In the genomic region with DNA sequence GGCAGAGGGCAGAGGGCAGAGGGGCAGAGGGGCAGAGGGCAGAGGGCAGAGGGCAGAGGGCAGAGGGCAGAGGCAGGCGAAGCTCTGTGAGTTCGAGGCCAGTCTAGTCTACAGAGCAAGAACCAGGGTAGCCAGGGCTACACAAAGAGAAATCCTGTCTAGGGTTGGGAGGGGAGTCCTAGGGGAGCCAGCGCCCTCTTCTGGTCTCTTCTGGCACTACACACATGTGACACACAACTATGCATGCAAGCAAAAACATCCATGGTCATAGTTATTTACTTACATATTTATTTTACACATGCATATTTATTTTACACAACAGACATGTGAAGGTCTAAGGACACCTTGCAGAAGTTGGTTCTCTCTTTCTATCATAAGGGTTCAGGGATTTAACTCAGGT, we compare ENCODE assay signal across 20 mouse cellular contexts. TPM values are rescaled to one million over a fixed set of nuclear protein-coding genes. Genes with fewer than 3 reads are reported as not detected.
DNase-seq lines count a peak whose midpoint lies in the region; ATAC-seq and TF ChIP-seq lines count a peak whose summit lies in the region.
"Had no signal": no experiment of that assay in that cellular context is flagged by ENCODE, and none has a peak within 500 bp of the region (broad histone marks: within the 10 kb centered on the region; RNA-seq: fewer than 3 reads in every experiment).

No protein-coding gene starts in this region.

- H3K36me3 ChIP-seq in intestine, postnatal 0 days (ENCODE audit: control insufficient read depth, insufficient read depth) = no peaks in the 10 kb centered on the region
- H3K36me3 ChIP-seq in intestine, embryonic 15.5 days = no peaks in the 10 kb centered on the region
- H3K36me3 ChIP-seq in midbrain, postnatal 0 days (ENCODE audit: insufficient read depth, low read length) = 0 out of 2 replicates have a peak, but pooled peaks cover 3% of the 10 kb centered on the region
- no peaks in the 10 kb centered on the region for H3K36me3 ChIP-seq in midbrain, embryonic 16.5 days (ENCODE audit: control insufficient read depth, insufficient read depth, low read length)
- peaks cover 14% of the 10 kb centered on the region for H3K36me3 ChIP-seq in ES-E14 (ENCODE audit: control insufficient read depth, insufficient read depth, low read length, poor library complexity, severe bottlenecking)
- H3K36me3 ChIP-seq: forebrain, embryonic 15.5 days had no signal

- in situ Hi-C loops in ES-E14 (cut with MboI; ENCODE audit: low sequenced_read_pairs in 2 of 2, unreplicated experiment in 2 of 2) = no loop called here

- no peak for ATAC-seq in intestine, postnatal 0 days
- ATAC-seq in intestine, embryonic 15.5 days = no peak
- no peak for ATAC-seq in midbrain, postnatal 0 days (ENCODE audit: low FRiP score)
- ATAC-seq in midbrain, embryonic 16.5 days = no peak
- ATAC-seq: CD4-positive, CD25-positive, alpha-beta regulatory T cell, adult 4 months; forebrain, embryonic 15.5 days; intestine, embryonic 16.5 days had no signal

- H3K27ac ChIP-seq in intestine, postnatal 0 days (ENCODE audit: low read depth, low read length) = no peak overlapping the region
- no peak overlapping the region for H3K27ac ChIP-seq in intestine, embryonic 15.5 days
- H3K27ac ChIP-seq in midbrain, postnatal 0 days (ENCODE audit: low read depth, low read length) = no peak overlapping the region
- no peak overlapping the region for H3K27ac ChIP-seq in midbrain, embryonic 16.5 days (ENCODE audit: low read length)
- no peak overlapping the region for H3K27ac ChIP-seq in ES-E14 (ENCODE audit: insufficient read depth, low read depth, low read length, poor library complexity, severe bottlenecking)
- H3K27ac ChIP-seq in cortical plate, adult 2 months (ENCODE audit: insufficient read depth, low read length) = no peak overlapping the region
- H3K27ac ChIP-seq: heart, embryonic 10.5 days had no signal

- 0 out of 2 replicates have a peak, but pooled peaks cover 3% of the 10 kb centered on the region for H3K4me1 ChIP-seq in intestine, postnatal 0 days (replicated peaks; ENCODE audit: control insufficient read depth, insufficient read depth, low read length)
- H3K4me1 ChIP-seq in intestine, embryonic 15.5 days (replicated peaks) = peaks cover 30% of the 10 kb centered on the region
- H3K4me1 ChIP-seq in midbrain, postnatal 0 days (ENCODE audit: insufficient read depth, low read length) = no peaks in the 10 kb centered on the region
- H3K4me1 ChIP-seq in midbrain, embryonic 16.5 days (ENCODE audit: control insufficient read depth, insufficient read depth, low read length) = peaks cover 11% of the 10 kb centered on the region; the same call in 1 of the 2 replicates
- peaks cover 0 to 4% of the 10 kb centered on the region in 2 experiments; a peak in 1 of 4 replicates for H3K4me1 ChIP-seq in ES-E14 (ENCODE audit: control insufficient read depth in 2 of 2, insufficient read depth in 2 of 2, low read length in 2 of 2, poor library complexity in 1 of 2)
- H3K4me1 ChIP-seq in cortical plate, adult 2 months (ENCODE audit: control insufficient read depth, insufficient read depth, low read length) = no peaks in the 10 kb centered on the region

- no peak overlapping the region for H3K4me3 ChIP-seq in intestine, postnatal 0 days (ENCODE audit: low read depth, low read length)
- H3K4me3 ChIP-seq in intestine, embryonic 15.5 days (replicated peaks) = no peak overlapping the region
- no peak overlapping the region for H3K4me3 ChIP-seq in midbrain, postnatal 0 days (ENCODE audit: low read depth, low read length)
- H3K4me3 ChIP-seq in midbrain, embryonic 16.5 days (ENCODE audit: low read depth, low read length) = no peak overlapping the region
- no peak overlapping the region for H3K4me3 ChIP-seq in ES-E14 (ENCODE audit: insufficient read depth in 1 of 2, low read depth in 1 of 2, low read length in 2 of 2, poor library complexity in 1 of 2, severe bottlenecking in 1 of 2)
- H3K4me3 ChIP-seq in cortical plate, adult 2 months (ENCODE audit: insufficient read depth, low read length) = no peak overlapping the region
- H3K4me3 ChIP-seq: forebrain, embryonic 15.5 days; heart, embryonic 10.5 days; limb, embryonic 12.5 days had no signal

- H3K27me3 ChIP-seq in intestine, postnatal 0 days (replicated peaks; ENCODE audit: control insufficient read depth, insufficient read depth, low read length) = no peaks in the 10 kb centered on the region
- no peaks in the 10 kb centered on the region for H3K27me3 ChIP-seq in intestine, embryonic 15.5 days (replicated peaks)
- no peaks in the 10 kb centered on the region for H3K27me3 ChIP-seq in midbrain, postnatal 0 days (ENCODE audit: insufficient read depth, low read length)
- no peaks in the 10 kb centered on the region for H3K27me3 ChIP-seq in midbrain, embryonic 16.5 days (ENCODE audit: control insufficient read depth, insufficient read depth, low read depth, low read length)
- H3K27me3 ChIP-seq: forebrain, embryonic 15.5 days; limb, embryonic 12.5 days had no signal

- peak; percentile 32; the same call in 1 of the 2 replicates for TF ChIP-seq CTCF in intestine, postnatal 0 days (IDR thresholded peaks at IDR 0.05; ENCODE audit: low read depth)
- TF ChIP-seq CTCF in midbrain, postnatal 0 days (IDR thresholded peaks at IDR 0.05) = peak; percentile 19; the same call in 1 of the 2 replicates
- TF ChIP-seq CTCF in cortical plate, adult 2 months (IDR thresholded peaks at IDR 0.05; ENCODE audit: extremely low read depth, insufficient read depth, low read length) = 0 out of 2 replicates have a peak, but pooled peaks have one; percentile 9

- no peak overlapping the region for H3K4me2 ChIP-seq in intestine, postnatal 0 days (replicated peaks; ENCODE audit: low read depth)
- no peak overlapping the region for H3K4me2 ChIP-seq in intestine, embryonic 15.5 days (replicated peaks)
- no peak overlapping the region for H3K4me2 ChIP-seq in midbrain, postnatal 0 days (ENCODE audit: low read depth, low read length, poor library complexity, severe bottlenecking)
- no peak overlapping the region for H3K4me2 ChIP-seq in midbrain, embryonic 16.5 days (ENCODE audit: low read length)
- H3K4me2 ChIP-seq: forebrain, embryonic 15.5 days; limb, embryonic 12.5 days had no signal

- H3K9ac ChIP-seq in intestine, postnatal 0 days (ENCODE audit: low read depth, low read length) = no peak overlapping the region
- no peak overlapping the region for H3K9ac ChIP-seq in intestine, embryonic 15.5 days
- no peak overlapping the region for H3K9ac ChIP-seq in midbrain, postnatal 0 days (replicated peaks; ENCODE audit: low read length, poor library complexity, severe bottlenecking)
- no peak overlapping the region for H3K9ac ChIP-seq in midbrain, embryonic 16.5 days (ENCODE audit: low read depth, low read length)
- H3K9ac ChIP-seq in ES-E14 (ENCODE audit: insufficient read depth, low read depth, low read length, poor library complexity, severe bottlenecking) = no peak overlapping the region
- H3K9ac ChIP-seq: forebrain, embryonic 15.5 days; limb, embryonic 12.5 days had no signal

- no peak for DNase-seq in midbrain, postnatal 0 days (ENCODE audit: low spot score)
- peak; percentile 31 for DNase-seq in ES-E14 (ENCODE audit: low read depth, low spot score)
- no peak for DNase-seq in embryo, embryonic 10.5 days (ENCODE audit: low spot score)
- DNase-seq: adrenal gland, adult 2 months; cerebellum, adult 8-10 months; kidney, postnatal 36 days; lung, adult 18-20 months; midbrain, embryonic 14.5 days; right cerebral cortex, postnatal 25 days; thymus, adult 18-20 months had no signal

- WGBS in intestine, postnatal 0 days = 90% methylated on average over 3 of the region's 3 CpGs
- 84% methylated on average over 3 of the region's 3 CpGs for WGBS in intestine, embryonic 15.5 days
- 86% methylated on average over 3 of the region's 3 CpGs for WGBS in midbrain, postnatal 0 days
- 86% methylated on average over 3 of the region's 3 CpGs for WGBS in midbrain, embryonic 16.5 days

- no peaks in the 10 kb centered on the region for H3K9me3 ChIP-seq in intestine, postnatal 0 days (ENCODE audit: control insufficient read depth)
- no peaks in the 10 kb centered on the region for H3K9me3 ChIP-seq in intestine, embryonic 15.5 days
- H3K9me3 ChIP-seq in midbrain, postnatal 0 days (ENCODE audit: low read length) = no peaks in the 10 kb centered on the region
- no peaks in the 10 kb centered on the region for H3K9me3 ChIP-seq in midbrain, embryonic 16.5 days (replicated peaks; ENCODE audit: control insufficient read depth, low read length, poor library complexity, severe bottlenecking)
- H3K9me3 ChIP-seq in ES-E14 (ENCODE audit: control insufficient read depth, insufficient read depth, low read depth, low read length) = no peaks in the 10 kb centered on the region
- H3K9me3 ChIP-seq: forebrain, embryonic 15.5 days; heart, embryonic 10.5 days had no signal

- TF ChIP-seq POLR2A in cortical plate, adult 2 months (IDR thresholded peaks at IDR 0.05; ENCODE audit: extremely low read depth, insufficient read depth, low read length) = no peak

RNA-seq across cellular contexts. Expression of gene Gper1, which starts 5.5 kb away (rescaled TPM):
- 1.1 and 1.3 TPM in 2 replicates for polyA plus RNA-seq in intestine, postnatal 0 days (2015; fragmentation: Nextera tagmentation; extraction: Ambion mirVana)
- polyA plus RNA-seq in intestine, embryonic 15.5 days (2015; fragmentation: Nextera tagmentation; extraction: Ambion mirVana) = 2.1 TPM in 2 replicates
- 5.8 and 8.9 TPM in 2 replicates for total RNA-seq in midbrain, postnatal 0 days (2014; rRNA removed)
- polyA plus RNA-seq in midbrain, postnatal 0 days (2015; fragmentation: Nextera tagmentation; extraction: Ambion mirVana) = 5.8 and 7.1 TPM in 2 replicates
- polyA plus RNA-seq in midbrain, embryonic 16.5 days (2015; fragmentation: Nextera tagmentation; extraction: Ambion mirVana) = 9.4 TPM in 2 replicates
- total RNA-seq in ES-E14 (2012; rRNA removed) = 0.27 and 1.0 TPM in 2 replicates
- 4.7 and 4.8 TPM in 2 replicates for polyA plus RNA-seq in cortical plate, adult 2 months (2012; rRNA removed)
- total RNA-seq: megakaryocyte progenitor cell, adult 5-6 weeks had no signal
- polyA plus RNA-seq: CD4-positive, CD25-positive, alpha-beta regulatory T cell, adult 4 months had no signal

RNA-seq across cellular contexts. Expression of gene C130050O18Rik, which starts 12.4 kb away (rescaled TPM):
- polyA plus RNA-seq in intestine, postnatal 0 days (2015; fragmentation: Nextera tagmentation; extraction: Ambion mirVana) = 0.76 and 1.4 TPM in 2 replicates
- 0.81 and 0.85 TPM in 2 replicates for polyA plus RNA-seq in intestine, embryonic 15.5 days (2015; fragmentation: Nextera tagmentation; extraction: Ambion mirVana)
- total RNA-seq in midbrain, postnatal 0 days (2014; rRNA removed) = 0.19 TPM in 1 of 2 replicates, not detected in the other
- 0.17 TPM in 1 of 2 replicates, not detected in the other for polyA plus RNA-seq in midbrain, postnatal 0 days (2015; fragmentation: Nextera tagmentation; extraction: Ambion mirVana)
- polyA plus RNA-seq in midbrain, embryonic 16.5 days (2015; fragmentation: Nextera tagmentation; extraction: Ambion mirVana) = 0.14 and 0.39 TPM in 2 replicates
- total RNA-seq in ES-E14 (2012; rRNA removed) = 0.49 and 1.0 TPM in 2 replicates
- 0.44 TPM in 2 replicates for polyA plus RNA-seq in cortical plate, adult 2 months (2012; rRNA removed)
- polyA plus RNA-seq: CD4-positive, CD25-positive, alpha-beta regulatory T cell, adult 4 months had no signal

RNA-seq across cellular contexts. Expression of gene Gpr146, which starts 40.0 kb away (rescaled TPM):
- 2.5 and 2.6 TPM in 2 replicates for polyA plus RNA-seq in intestine, postnatal 0 days (2015; fragmentation: Nextera tagmentation; extraction: Ambion mirVana)
- polyA plus RNA-seq in intestine, embryonic 15.5 days (2015; fragmentation: Nextera tagmentation; extraction: Ambion mirVana) = 2.2 and 2.7 TPM in 2 replicates
- 4.1 and 5.6 TPM in 2 replicates for total RNA-seq in midbrain, postnatal 0 days (2014; rRNA removed)
- 3.0 and 3.9 TPM in 2 replicates for polyA plus RNA-seq in midbrain, postnatal 0 days (2015; fragmentation: Nextera tagmentation; extraction: Ambion mirVana)
- 2.5 and 2.9 TPM in 2 replicates for polyA plus RNA-seq in midbrain, embryonic 16.5 days (2015; fragmentation: Nextera tagmentation; extraction: Ambion mirVana)
- total RNA-seq in ES-E14 (2012; rRNA removed) = 1.1 and 1.3 TPM in 2 replicates
- 15.3 and 16.3 TPM in 2 replicates for polyA plus RNA-seq in cortical plate, adult 2 months (2012; rRNA removed)

RNA-seq across cellular contexts. Expression of gene 3110082I17Rik, which starts 42.8 kb away (rescaled TPM):
- polyA plus RNA-seq in intestine, postnatal 0 days (2015; fragmentation: Nextera tagmentation; extraction: Ambion mirVana) = 8.3 and 8.5 TPM in 2 replicates
- polyA plus RNA-seq in intestine, embryonic 15.5 days (2015; fragmentation: Nextera tagmentation; extraction: Ambion mirVana) = 31.8 and 38.4 TPM in 2 replicates
- 4.3 and 7.9 TPM in 2 replicates for total RNA-seq in midbrain, postnatal 0 days (2014; rRNA removed)
- polyA plus RNA-seq in midbrain, postnatal 0 days (2015; fragmentation: Nextera tagmentation; extraction: Ambion mirVana) = 14.9 and 15.1 TPM in 2 replicates
- 16.8 and 17.7 TPM in 2 replicates for polyA plus RNA-seq in midbrain, embryonic 16.5 days (2015; fragmentation: Nextera tagmentation; extraction: Ambion mirVana)
- 29.5 and 32.6 TPM in 2 replicates for total RNA-seq in ES-E14 (2012; rRNA removed)
- 12.9 and 15.4 TPM in 2 replicates for polyA plus RNA-seq in cortical plate, adult 2 months (2012; rRNA removed)
